Mouse (Mus musculus) skeletal muscle tissue, adult 2 months (tissue): ENCODE measurements around the gene Bet1l.
"Not testable (repeated sequence)": the region's sequence is repeated elsewhere in the genome, so short reads cannot be mapped to it uniquely, and the experiment has no call there.

Experiments used
- DNase-seq: peaks from one replicate; pipeline ENCODE4 v3.0.0-alpha.2; 2012; ENCODE audit warnings: low read depth, low spot score

Gene Bet1l

DNA sequence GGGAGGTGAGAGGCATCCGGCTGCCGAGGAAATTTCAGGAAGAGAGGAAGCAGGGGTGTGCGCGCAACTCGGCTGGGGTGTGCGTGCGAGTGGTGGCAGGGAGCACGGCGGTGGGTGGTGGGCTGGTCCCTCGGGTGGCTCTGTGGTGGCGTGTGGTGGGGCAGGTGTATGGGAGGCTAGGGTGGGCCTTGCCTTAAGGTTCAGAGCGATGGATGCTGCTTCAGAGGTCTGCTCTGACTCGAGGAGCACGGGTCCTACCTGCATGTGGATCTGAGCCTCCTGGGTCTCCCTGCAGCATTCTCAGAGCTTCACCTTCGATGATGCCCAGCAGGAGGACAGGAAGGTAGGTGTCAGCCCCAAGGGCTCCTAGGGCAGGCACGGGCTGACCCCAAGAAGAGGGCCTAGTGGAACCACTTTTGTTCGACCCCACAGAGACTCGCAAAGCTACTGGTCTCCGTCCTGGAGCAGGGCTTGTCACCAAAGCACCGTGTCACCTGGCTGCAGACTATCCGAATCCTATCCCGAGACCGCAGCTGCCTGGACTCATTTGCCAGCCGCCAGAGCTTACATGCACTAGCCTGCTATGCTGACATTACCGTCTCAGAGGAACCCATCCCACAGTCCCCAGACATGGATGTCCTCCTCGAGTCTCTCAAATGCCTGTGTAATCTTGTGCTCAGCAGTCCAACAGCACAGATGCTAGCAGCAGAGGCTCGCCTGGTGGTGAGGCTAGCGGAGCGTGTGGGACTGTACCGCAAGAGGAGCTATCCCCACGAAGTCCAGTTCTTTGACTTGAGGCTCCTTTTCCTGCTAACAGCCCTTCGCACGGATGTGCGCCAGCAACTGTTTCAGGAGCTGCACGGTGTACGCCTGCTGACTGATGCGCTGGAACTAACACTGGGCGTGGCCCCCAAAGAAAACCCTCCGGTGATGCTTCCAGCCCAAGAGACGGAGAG lies at the start of gene Bet1l:
Bet1l (minus strand) TSS at position 28 of the 956 bp plus-strand sequence.
- DNase-seq = no peak

DNA sequence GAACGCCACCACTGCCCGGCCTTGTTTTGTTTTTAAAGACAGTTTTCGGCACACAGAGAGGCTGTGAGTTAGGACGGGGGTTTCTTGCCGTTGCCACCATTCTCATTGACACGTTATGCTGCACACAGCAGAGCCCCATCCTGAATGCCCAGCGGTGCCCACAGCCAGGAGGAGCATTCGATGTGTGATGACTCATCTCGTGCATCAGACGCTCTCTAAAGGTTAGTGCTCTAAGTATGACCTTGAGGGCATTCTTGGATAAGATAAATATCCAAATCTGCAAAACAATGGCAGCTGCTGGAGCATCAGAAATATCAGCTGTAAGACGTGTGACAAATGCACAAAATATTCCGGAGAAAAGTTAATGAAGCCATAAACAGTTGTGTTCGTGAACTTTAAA lies 49.8 kb upstream of the Bet1l start:
- DNase-seq = no peak

- no peak for DNase-seq
Measured at GRCm38 (mm10) chr7:140905642-140906081, 48.3 kb upstream of the Bet1l start.

DNA sequence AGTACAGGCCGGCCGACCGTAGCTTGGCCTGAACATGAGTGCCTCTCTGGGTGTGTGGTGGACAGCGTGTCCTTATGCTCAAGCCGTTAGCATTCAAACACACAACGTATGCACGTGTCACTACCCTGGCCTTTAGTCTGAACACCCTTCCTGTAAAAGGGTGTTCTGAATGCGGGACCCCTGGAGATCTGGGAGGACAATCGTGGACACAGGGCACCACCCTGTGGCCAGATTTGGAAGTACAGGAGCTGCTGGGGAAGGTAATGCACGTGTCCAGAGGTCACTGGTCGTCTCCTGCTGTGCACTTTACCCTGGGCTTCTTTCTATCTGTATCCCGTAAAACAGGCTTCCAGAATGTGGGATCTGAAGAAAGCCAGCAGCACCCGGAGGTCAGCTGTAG lies 45.8 kb upstream of the Bet1l start:
- peak; percentile 66 for DNase-seq

GRCm38 (mm10) chr7:140902036-140902875 lies 44.9 kb upstream of the Bet1l start:
- peak; percentile 70 for DNase-seq

- DNase-seq = peak; percentile 94
Measured at GRCm38 (mm10) chr7:140900220-140900619, 42.8 kb upstream of the Bet1l start, which contains the start of gene Cox8b. Gene Cox8b, minus strand, starts transcription at chr7:140900446.

DNA sequence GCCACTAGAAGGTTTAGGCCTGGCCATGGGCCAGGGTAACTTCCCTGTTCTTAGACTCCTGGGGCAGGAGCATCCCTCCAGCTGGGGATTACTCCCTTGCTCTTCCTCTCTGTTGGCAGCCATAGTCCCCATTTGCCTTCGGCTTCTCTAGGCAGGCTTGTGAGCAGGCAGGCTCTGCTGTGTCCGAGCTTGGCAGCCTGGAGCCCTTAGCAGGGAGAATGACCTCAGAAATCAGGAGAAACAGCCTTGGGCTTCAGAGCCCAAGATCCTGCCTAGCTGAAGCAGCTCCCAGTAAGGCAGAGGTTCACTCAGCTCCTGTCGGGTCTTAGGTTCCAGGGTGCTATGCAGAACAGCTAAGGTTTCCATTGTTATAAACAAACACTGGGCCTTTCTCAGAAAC lies 41.7 kb upstream of the Bet1l start:
- no peak for DNase-seq

DNA sequence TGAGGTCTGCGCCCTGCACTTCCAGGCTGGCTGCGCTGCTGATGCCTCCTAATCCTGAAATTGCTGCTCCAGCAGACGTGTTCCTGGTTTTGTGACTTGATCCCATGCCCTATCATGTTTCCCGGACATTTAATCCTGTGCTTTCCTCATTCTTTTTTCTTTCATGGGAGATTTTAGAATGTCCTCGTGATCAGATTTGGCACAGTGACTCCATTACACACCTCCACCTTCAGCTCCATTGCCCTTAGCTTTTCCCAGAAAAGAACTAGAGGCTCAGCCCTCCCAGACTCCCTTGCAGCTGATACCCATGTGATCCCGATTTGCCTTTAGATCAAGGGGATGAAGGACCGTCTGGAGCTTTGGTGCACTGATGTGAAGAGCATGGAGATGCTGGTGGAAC lies 40.5 kb upstream of the Bet1l start:
- DNase-seq = no peak

GRCm38 (mm10) chr7:140894611-140895010 lies 37.2 kb upstream of the Bet1l start:
- DNase-seq = no peak

GRCm38 (mm10) chr7:140894031-140894430 lies 36.7 kb upstream of the Bet1l start:
- DNase-seq = no peak

- DNase-seq = not testable (repeated sequence)
Measured at GRCm38 (mm10) chr7:140890636-140891035, 33.3 kb upstream of the Bet1l start.

DNA sequence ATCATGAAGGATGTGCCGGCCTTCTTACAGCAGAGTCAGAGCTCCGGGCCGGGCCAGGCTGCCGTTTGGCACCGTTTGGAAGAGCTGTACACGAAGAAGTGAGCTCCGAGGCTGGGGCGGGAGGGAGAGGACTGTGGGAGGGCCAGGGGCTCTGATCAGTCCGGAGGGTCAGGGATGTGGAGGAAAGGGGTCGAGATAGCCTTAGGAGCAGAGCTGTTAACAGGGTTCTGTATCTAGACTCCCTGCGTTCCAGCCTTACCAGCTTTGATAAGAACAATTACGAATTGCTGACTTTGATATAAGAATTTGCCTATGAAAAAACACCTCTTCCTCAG lies 25.1 kb upstream of the Bet1l start:
- DNase-seq = no peak

DNA sequence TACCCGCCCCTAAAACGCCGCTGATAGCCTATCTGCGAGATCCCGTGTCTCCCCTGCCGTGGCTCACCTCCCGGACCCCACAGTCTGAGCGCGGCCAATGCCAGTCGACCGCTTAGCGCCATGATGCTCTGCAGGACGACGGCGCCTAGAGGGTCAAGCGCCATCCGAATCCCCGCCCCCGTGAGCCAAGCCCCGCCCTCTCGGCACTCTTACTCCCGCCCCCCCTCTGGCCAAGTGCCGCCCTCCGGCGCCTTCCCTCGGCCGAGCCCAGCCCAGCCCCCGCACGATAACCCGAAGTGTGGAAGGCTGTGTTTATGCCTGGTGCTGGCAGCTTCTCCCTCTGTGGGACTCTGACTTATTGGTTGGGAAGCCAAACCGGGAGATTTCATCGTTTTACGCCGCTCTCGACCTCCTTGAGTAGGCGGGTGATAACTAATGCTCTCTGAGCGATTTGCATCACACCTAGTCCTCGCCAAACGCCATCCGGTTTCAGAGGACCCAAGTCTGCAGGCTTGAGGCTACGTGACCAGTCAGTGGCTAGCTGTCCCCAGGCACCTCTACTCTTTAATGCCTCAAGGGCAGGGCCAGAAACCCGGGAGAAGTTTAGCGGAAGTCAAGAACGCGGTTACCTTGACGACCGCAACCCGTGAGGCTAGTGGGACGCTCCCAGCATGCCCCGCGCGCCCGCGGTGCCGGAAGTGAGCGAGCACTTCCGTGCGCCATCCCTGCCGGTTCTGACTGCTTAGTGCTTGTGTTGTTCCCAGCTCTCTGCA lies 24.5 kb upstream of the Bet1l start, which contains the start of the genes Psmd13 and Sirt3:
Psmd13 (plus strand) TSS at position 273 of the 773 bp plus-strand sequence.
Sirt3 (minus strand) TSS at position 614 of the 773 bp plus-strand sequence.
- DNase-seq = peak; percentile 90

- DNase-seq = no peak
Measured at GRCm38 (mm10) chr7:140880865-140881515, 23.6 kb upstream of the Bet1l start.

DNA sequence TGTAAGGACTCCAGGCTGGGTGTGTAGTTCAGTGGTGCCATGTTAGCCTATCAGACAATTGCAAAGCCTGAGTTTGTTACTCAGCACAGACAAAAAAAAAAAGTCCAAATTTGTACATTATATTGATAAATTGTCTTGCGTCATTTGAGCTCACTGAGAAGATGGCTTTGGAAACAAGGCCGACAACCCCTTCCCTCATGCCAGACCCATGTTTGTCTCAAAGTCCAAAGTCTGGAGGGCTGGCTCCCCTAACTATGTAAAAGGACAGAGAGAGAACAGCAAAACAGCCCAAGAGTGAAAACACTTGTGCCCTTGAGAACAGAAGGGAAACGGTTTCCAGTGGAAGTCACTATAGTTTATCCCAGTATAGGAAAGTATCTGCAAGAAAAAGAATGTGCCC lies 23.0 kb upstream of the Bet1l start:
- no peak for DNase-seq

DNA sequence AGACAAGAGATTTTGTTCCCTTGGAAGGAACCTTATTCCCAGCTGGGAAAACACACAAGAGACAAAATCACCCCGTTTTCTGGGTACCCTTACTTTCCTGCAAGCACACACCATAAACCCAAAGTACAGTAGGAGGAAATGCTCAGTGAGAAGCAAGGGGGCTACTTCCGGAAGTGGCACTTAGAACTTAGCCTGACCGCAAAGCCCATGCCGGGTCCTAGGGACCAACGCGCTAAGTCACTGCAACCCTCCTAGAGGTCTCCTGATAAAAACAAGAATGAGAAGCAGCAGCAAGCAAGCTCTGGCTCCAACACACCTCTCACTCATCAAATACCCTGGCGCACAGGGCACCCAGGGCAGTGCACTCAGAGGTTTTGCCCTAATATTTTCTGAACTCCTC lies 22.0 kb upstream of the Bet1l start:
- no peak for DNase-seq

- DNase-seq = no peak
Measured at GRCm38 (mm10) chr7:140877364-140877763, 20.0 kb upstream of the Bet1l start.

DNA sequence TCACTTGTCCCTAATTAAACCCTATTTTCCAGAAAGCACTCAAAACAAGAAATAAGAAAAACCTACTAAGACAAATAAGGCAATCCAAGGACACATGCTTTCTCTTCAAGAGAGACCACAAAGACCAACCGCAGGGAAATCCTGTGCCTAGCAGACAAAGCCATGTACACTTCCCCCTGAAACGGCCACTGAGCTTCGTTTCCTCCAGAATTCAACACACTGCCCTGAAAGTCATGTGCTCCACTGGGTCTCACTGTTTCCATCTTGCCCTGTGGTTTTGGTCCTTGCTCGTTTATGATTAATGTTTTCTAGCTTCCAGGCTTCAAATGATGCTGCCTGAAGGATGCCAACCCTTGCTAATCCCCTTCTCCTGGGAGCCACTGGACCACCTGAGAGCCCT lies 16.8 kb upstream of the Bet1l start:
- no peak for DNase-seq

GRCm38 (mm10) chr7:140864761-140865160 lies 7.4 kb upstream of the Bet1l start:
- DNase-seq = no peak

- no peak for DNase-seq
Measured at GRCm38 (mm10) chr7:140860728-140861127, 3.4 kb upstream of the Bet1l start.

DNA sequence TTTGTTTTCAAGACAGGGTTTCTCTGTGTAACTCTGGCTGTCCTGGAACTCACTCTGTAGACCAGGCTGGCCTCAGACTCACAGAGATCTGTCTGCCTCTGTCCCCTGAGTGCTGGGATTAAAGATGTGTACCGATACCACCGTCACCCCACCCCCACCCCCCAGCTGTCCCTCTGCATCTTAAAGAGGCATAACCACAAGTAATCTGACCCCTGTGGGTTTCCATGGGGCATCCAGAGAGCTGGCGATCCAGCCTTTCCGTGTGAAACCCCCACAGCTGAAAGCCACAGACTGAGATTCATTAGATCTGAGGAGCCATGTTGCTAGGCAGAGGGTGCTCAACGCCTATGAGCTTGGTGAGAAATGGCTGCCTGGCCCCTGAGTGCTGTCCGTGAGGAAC lies 2.6 kb upstream of the Bet1l start:
- no peak for DNase-seq
